Mouse (Mus musculus) heart, embryonic 16.5 days (tissue): Measurements from ENCODE around the gene Il12rb2. TPM values are rescaled to one million over a fixed set of nuclear protein-coding genes. Genes with fewer than 3 reads are reported as not detected.

Experiments
- ATAC-seq: fragments of 200-750 bp; cut with Nextera tagmentation; replicated peaks from 2 replicates; pipeline ENCODE4 v1.8.0; 2017; ENCODE audit warnings: moderate number of reproducible peaks; ENCODE audit not compliant: insufficient read depth, low FRiP score; ENCODE audit errors: extremely low read depth
- H3K27ac ChIP-seq: fragments of 300-500 bp; sonication (generic); 2 replicates; pipeline ENCODE4 v1.5.1; 2014; ENCODE audit warnings: mild to moderate bottlenecking, low read length, control low read depth, moderate library complexity
- H3K27me3 ChIP-seq: fragments of 300-500 bp; sonication (generic); 2 replicates; pipeline ENCODE4 v1.6.1; 2014; ENCODE audit warnings: low read length, mixed read lengths; ENCODE audit not compliant: control insufficient read depth, insufficient read depth
- H3K36me3 ChIP-seq: fragments of 300-500 bp; sonication (generic); 2 replicates; pipeline ENCODE4 v1.6.1; 2014; ENCODE audit not compliant: control insufficient read depth, insufficient read depth
- H3K4me1 ChIP-seq: fragments of 300-500 bp; sonication (generic); 2 replicates; pipeline ENCODE4 v1.6.1; 2014; ENCODE audit warnings: low read length, mixed read lengths; ENCODE audit not compliant: control insufficient read depth, insufficient read depth
- H3K4me2 ChIP-seq: fragments of 300-500 bp; sonication (generic); 2 replicates; pipeline ENCODE4 v1.6.1; 2014; ENCODE audit warnings: low read depth, mild to moderate bottlenecking, control low read depth, low read length
- H3K4me3 ChIP-seq: fragments of 300-500 bp; sonication (generic); 2 replicates; pipeline ENCODE4 v1.5.1; 2014; ENCODE audit warnings: mild to moderate bottlenecking, control low read depth, low read length
- H3K9ac ChIP-seq: fragments of 300-500 bp; sonication (generic); 2 replicates; pipeline ENCODE4 v1.6.1; 2014; ENCODE audit warnings: low read length, control low read depth
- H3K9me3 ChIP-seq: fragments of 300-500 bp; sonication (generic); replicated peaks from 2 replicates; pipeline ENCODE4 v1.6.1; 2016; ENCODE audit warnings: low read length; ENCODE audit not compliant: control insufficient read depth
- WGBS: fragments of 180-500 bp; shearing (Covaris S2); extraction: QIAGEN DNeasy Blood & Tissue Kit; methylation state at CpG from one replicate; pipeline ENCODE4 v1.1.7; 2014; 5-methylcytosine and 5-hydroxymethylcytosine counted together
- polyA plus RNA-seq: library from polyadenylated mRNA; unstranded; fragments of >200 nt; fragmentation: Nextera tagmentation; extraction: Ambion mirVana; gene quantifications from 2 replicates; pipeline ENCODE4 v1.2.1, GENCODE M21; 2015

The Il12rb2 gene
- polyA plus RNA-seq = 0.56 and 1.9 TPM in 2 replicates

GRCm38 (mm10) chr6:67375982-67376391, at the start of gene Il12rb2:
Gene Il12rb2, minus strand, starts transcription at chr6:67376188.
- Histone ChIP-seq H3K27me3 (no peaks in the 10 kb centered on the region), H3K9ac (peak within 1 kb of the TSS; percentile 60; the same call in 1 of the 2 replicates), H3K4me2 (peak within 1 kb of the TSS; percentile 73), H3K9me3 (no peaks in the 10 kb centered on the region), H3K4me3 (peak within 1 kb of the TSS; percentile 53), H3K27ac (peak within 1 kb of the TSS; percentile 30; the same call in 1 of the 2 replicates), H3K36me3 (no peaks in the 10 kb centered on the region), H3K4me1 (no peaks in the 10 kb centered on the region)
- peak; percentile 55; the same call in 1 of the 2 replicates for ATAC-seq
- 2% methylated on average over 26 of the region's 26 CpGs for WGBS

- H3K4me1 ChIP-seq = no peaks in the 10 kb centered on the region
- no peak; the same call in 1 of the 2 replicates for ATAC-seq
- no peaks in the 10 kb centered on the region for H3K27me3 ChIP-seq
- H3K36me3 ChIP-seq = no peaks in the 10 kb centered on the region
- 75% methylated on average over 5 of the region's 5 CpGs for WGBS
- no peak overlapping the region for H3K27ac ChIP-seq
- no peak overlapping the region for H3K4me3 ChIP-seq
- H3K4me2 ChIP-seq = no peak overlapping the region
- no peaks in the 10 kb centered on the region for H3K9me3 ChIP-seq
- no peak overlapping the region for H3K9ac ChIP-seq
Measured at GRCm38 (mm10) chr6:67421761-67422160, 45.8 kb upstream of the Il12rb2 start.

DNA sequence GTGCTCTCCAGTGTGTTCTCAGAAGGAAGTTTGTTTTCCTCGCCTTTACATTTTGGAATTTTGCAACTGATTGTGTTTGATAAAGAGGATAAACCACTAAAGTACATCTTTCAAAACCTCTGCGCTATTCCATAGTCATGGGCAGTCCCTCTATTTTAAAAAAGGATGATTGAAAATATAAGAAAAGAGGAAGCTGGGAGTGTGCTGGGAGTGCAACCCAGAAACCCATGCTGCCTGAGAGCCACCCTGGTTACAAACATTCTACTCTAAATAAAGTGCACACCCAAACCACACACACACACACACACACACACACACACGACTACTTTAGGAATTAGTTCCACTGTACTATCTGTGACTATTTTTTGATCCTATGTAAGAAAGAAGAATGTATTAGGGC, 40.6 kb upstream of the Il12rb2 start:
- H3K4me3 ChIP-seq = no peak overlapping the region
- no peak overlapping the region for H3K4me2 ChIP-seq
- H3K27me3 ChIP-seq = no peaks in the 10 kb centered on the region
- no peak overlapping the region for H3K9ac ChIP-seq
- no peak overlapping the region for H3K27ac ChIP-seq
- no peaks in the 10 kb centered on the region for H3K9me3 ChIP-seq
- no peaks in the 10 kb centered on the region for H3K4me1 ChIP-seq
- H3K36me3 ChIP-seq = no peaks in the 10 kb centered on the region
- ATAC-seq = no peak
- WGBS = 77% methylated on average over 3 of the region's 3 CpGs

- H3K27ac ChIP-seq = no peak overlapping the region
- no peaks in the 10 kb centered on the region for H3K27me3 ChIP-seq
- no peak for ATAC-seq
- H3K9ac ChIP-seq = no peak overlapping the region
- H3K9me3 ChIP-seq = no peaks in the 10 kb centered on the region
- H3K4me3 ChIP-seq = no peak overlapping the region
- H3K4me2 ChIP-seq = no peak overlapping the region
- WGBS = 76% methylated on average over 5 of the region's 5 CpGs
- H3K36me3 ChIP-seq = no peaks in the 10 kb centered on the region
- no peaks in the 10 kb centered on the region for H3K4me1 ChIP-seq
Measured at GRCm38 (mm10) chr6:67415276-67415675, 39.3 kb upstream of the Il12rb2 start.

GRCm38 (mm10) chr6:67413378-67413777, 37.4 kb upstream of the Il12rb2 start:
- no peak overlapping the region for H3K4me2 ChIP-seq
- WGBS = 81% methylated on average over 2 of the region's 2 CpGs
- H3K9ac ChIP-seq = no peak overlapping the region
- no peak overlapping the region for H3K27ac ChIP-seq
- H3K9me3 ChIP-seq = no peaks in the 10 kb centered on the region
- H3K36me3 ChIP-seq = no peaks in the 10 kb centered on the region
- H3K4me1 ChIP-seq = no peaks in the 10 kb centered on the region
- H3K4me3 ChIP-seq = no peak overlapping the region
- ATAC-seq = no peak
- H3K27me3 ChIP-seq = no peaks in the 10 kb centered on the region

GRCm38 (mm10) chr6:67405281-67405682, 29.3 kb upstream of the Il12rb2 start:
- Histone ChIP-seq H3K4me2 (no peak overlapping the region), H3K36me3 (no peaks in the 10 kb centered on the region), H3K9me3 (no peaks in the 10 kb centered on the region), H3K27ac (no peak overlapping the region), H3K4me3 (no peak overlapping the region), H3K9ac (no peak overlapping the region), H3K27me3 (no peaks in the 10 kb centered on the region), H3K4me1 (no peaks in the 10 kb centered on the region)
- WGBS = 79% methylated on average over 3 of the region's 3 CpGs
- no peak for ATAC-seq

- Histone ChIP-seq H3K9ac (no peak overlapping the region), H3K9me3 (no peaks in the 10 kb centered on the region), H3K36me3 (no peaks in the 10 kb centered on the region), H3K4me1 (no peaks in the 10 kb centered on the region), H3K27ac (no peak overlapping the region), H3K27me3 (no peaks in the 10 kb centered on the region), H3K4me2 (no peak overlapping the region), H3K4me3 (no peak overlapping the region)
- ATAC-seq = no peak
- 72% methylated on average over 5 of the region's 5 CpGs for WGBS
Measured at GRCm38 (mm10) chr6:67399551-67399950, 23.6 kb upstream of the Il12rb2 start.

DNA sequence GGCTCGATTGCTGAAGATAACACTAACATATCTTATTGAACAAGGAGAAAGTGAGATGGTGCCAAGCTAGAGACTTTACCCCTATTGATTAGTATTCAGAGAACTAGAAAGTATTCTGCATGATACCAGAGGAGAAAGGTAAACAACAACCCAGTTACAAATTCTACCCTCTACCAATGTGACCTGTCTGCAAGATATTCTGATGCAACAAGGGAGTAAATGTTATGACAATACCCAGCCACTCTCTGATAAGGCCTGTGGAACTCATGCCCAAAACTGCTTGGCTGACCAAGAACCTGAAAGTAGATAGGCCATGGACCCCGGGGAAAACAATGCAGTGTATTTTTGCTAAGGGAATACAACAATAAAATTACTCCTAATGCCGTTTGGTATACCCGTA, 10.2 kb downstream of the Il12rb2 start:
- no peak overlapping the region for H3K9ac ChIP-seq
- no peaks in the 10 kb centered on the region for H3K27me3 ChIP-seq
- no peaks in the 10 kb centered on the region for H3K9me3 ChIP-seq
- H3K4me1 ChIP-seq = no peaks in the 10 kb centered on the region
- H3K36me3 ChIP-seq = no peaks in the 10 kb centered on the region
- no peak for ATAC-seq
- 76% methylated on average over 4 of the region's 4 CpGs for WGBS
- no peak overlapping the region for H3K27ac ChIP-seq
- no peak overlapping the region for H3K4me3 ChIP-seq
- H3K4me2 ChIP-seq = no peak overlapping the region

- H3K4me3 ChIP-seq = no peak overlapping the region
- no peak overlapping the region; the same call in 1 of the 2 replicates for H3K27ac ChIP-seq
- ATAC-seq = peak; percentile 70
- H3K36me3 ChIP-seq = no peaks in the 10 kb centered on the region
- no peaks in the 10 kb centered on the region for H3K4me1 ChIP-seq
- 58% methylated on average over 6 of the region's 6 CpGs for WGBS
- H3K27me3 ChIP-seq = no peaks in the 10 kb centered on the region
- no peak overlapping the region for H3K4me2 ChIP-seq
- H3K9me3 ChIP-seq = no peaks in the 10 kb centered on the region
- no peak overlapping the region for H3K9ac ChIP-seq
Measured at GRCm38 (mm10) chr6:67348065-67348464, 27.9 kb downstream of the Il12rb2 start.
